Mouse (Mus musculus): ENCODE results near the gene Cldn17.

DNA sequence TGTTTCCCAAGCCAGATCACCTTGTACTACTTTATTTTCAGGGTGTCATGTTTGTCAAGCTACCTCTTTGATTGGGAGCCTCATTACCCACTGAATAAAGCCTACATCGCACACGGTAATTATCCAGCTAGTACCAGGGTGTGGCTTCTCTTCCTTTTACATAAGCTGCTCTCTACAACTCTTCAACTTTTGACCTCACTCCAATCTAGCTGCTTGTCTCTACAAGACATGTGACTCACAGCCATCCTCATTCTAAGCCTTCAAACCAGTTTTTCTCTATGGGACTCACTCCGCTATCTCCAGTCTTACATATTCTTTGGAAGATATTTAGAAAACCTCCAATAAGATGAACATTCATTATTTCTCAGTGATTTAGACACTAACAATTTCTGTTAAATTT is 43.5 kb downstream of the Cldn17 start:
- no peak for TF ChIP-seq CTCF (IDR thresholded peaks at IDR 0.05; ENCODE audit: low read depth, low read length)
- no peak for TF ChIP-seq POLR2A (IDR thresholded peaks at IDR 0.05; ENCODE audit: insufficient read depth, low read length)
